Mouse (Mus musculus) heart, adult 11 months (tissue): ENCODE data around the gene Fn3k.

Experiments used
- DNase-seq: peaks from one replicate; pipeline ENCODE4 v3.0.0; 2022

Gene Fn3k

GRCm38 (mm10) chr11:121457874-121458273 lies 23.2 kb downstream of the Fn3k start:
- DNase-seq: no peak

DNA sequence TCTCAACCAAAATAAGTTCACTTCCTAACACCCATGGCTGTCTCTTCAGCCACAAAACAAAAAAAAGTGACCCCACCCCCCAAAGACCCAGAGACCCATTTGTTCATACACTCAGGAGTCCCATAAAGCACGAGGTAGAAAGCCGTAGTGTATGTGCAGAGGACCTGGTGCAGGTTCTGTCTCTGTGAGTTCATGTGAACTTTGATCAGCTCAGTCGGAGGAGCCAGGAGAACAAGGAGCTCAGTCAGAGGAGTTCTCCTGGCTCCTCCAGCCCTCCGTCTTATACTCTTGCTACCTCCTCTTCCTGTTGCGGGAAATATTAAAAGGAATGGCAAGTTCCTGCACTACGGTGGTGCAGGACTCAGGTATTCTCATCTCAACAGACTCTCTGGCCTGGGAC lies 32.7 kb downstream of the Fn3k start:
- no peak for DNase-seq

DNA sequence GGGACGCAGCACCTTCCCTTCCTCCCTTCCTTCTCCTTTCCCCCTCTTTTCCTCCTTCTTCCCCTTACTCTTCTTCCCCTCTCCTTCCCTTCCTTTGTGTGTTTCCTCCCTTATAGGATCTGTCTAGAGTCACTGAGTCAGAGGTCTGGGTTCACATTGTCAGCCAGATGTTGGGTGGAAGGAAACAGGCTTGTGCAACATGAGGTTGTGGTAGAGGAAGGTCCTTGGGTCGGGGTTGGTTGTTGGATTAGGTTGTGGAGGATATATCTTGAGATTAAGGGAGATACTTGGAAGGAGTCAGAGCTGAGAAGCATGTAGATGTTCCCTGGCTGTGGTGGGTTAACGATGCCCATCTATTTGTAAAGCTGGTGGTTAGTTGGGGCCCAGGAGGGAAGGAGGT lies 40.1 kb downstream of the Fn3k start:
- DNase-seq: no peak

- DNase-seq: no peak
These were observed 41.1 kb downstream of the Fn3k start for GRCm38 (mm10) chr11:121475699-121476415.

- DNase-seq: no peak
These were observed 44.9 kb downstream of the Fn3k start for GRCm38 (mm10) chr11:121479476-121480203.

GRCm38 (mm10) chr11:121481129-121481528 lies 46.4 kb downstream of the Fn3k start:
- no peak for DNase-seq

DNA sequence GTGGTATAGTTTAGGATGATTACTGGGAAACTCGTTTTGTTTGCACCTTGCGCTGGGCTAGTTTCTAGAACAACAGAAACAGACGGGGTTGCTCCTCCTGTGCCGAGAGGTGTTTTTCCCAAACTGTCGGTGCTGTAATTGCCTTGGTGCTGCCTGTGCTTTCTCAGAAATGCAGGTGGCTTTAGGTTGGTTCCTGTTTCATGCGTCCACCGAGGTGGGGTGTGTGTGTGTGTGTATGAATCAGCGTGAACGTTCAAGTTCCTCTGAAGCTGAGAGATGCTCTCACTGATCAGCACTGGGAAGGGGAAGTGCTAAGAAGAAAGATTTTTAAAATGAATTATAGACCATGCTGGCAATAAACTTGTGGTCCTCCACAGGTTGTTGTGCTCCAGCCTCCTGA lies 51.2 kb downstream of the Fn3k start:
- no peak for DNase-seq

- no peak for DNase-seq
These were observed 55.9 kb downstream of the Fn3k start for GRCm38 (mm10) chr11:121490651-121491050.
